Mouse (Mus musculus): ENCODE data around the gene Hmga1.

Gene Hmga1

DNA sequence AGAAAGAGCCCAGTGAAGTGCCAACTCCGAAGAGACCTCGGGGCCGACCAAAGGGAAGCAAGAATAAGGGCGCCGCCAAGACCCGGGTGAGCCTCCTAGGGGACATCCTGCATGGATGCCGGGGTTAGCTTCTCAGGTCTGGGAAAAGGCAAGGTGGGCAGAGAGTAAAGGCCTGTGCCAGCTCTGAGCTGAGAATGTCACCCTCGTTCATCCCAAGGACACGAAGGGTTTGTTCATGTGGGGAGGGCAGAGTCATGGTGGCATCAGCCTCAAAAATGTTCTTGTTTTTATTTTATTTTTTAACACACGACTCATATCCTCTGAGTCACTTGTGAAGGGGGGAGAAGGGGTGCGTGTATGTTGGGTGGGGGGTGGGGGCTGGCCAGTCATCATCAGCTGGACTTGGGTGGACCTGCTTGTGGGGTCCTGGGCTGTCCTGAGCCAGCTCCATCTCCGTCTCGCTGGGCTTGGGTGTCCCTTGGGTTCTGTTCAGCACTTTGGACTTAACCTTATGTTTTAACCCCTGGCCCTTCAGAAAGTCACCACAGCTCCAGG, 4.7 kb downstream of the Hmga1 start:
- no peak for DNase-seq (ENCODE audit: low read depth, low spot score)

DNA sequence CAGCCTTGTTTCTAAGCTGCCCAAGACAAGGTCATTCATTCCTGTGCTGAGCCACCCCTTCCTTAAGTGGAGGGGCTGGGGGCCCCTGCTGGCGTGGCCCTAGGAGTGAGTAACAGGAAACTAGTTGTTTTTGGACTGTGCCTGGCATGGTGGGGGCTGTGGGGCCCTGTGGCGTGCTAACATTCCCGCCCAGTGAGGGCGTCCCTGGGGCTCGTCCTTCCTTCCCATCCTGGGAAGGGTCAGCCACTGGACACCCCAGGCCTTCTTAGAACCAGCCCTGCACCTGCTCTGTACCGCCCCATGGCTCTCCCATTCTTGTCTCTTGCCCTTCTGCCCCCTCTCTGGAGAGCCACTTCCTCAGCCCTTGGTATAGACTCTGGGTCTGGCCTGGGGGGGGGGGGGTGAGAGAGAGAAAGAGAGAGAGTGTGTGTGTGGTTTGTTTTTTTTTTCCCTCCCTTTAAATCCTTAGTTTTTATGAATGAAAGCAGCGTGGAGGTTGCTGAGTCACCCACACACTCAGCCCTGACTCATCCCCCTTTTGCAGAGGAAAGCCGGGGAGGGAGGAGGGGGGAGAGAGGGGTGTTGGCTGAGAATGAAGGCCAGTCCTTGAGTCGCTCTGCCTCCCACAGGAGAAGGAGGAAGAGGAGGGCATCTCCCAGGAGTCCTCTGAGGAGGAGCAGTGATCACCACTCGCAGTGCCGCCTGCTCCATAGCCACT, 5.7 kb downstream of the Hmga1 start:
- DNase-seq (ENCODE audit: low read depth, low spot score) = no peak

GRCm38 (mm10) chr17:27563771-27564244, 7.5 kb downstream of the Hmga1 start:
- DNase-seq (ENCODE audit: low read depth, low spot score) = no peak

DNA sequence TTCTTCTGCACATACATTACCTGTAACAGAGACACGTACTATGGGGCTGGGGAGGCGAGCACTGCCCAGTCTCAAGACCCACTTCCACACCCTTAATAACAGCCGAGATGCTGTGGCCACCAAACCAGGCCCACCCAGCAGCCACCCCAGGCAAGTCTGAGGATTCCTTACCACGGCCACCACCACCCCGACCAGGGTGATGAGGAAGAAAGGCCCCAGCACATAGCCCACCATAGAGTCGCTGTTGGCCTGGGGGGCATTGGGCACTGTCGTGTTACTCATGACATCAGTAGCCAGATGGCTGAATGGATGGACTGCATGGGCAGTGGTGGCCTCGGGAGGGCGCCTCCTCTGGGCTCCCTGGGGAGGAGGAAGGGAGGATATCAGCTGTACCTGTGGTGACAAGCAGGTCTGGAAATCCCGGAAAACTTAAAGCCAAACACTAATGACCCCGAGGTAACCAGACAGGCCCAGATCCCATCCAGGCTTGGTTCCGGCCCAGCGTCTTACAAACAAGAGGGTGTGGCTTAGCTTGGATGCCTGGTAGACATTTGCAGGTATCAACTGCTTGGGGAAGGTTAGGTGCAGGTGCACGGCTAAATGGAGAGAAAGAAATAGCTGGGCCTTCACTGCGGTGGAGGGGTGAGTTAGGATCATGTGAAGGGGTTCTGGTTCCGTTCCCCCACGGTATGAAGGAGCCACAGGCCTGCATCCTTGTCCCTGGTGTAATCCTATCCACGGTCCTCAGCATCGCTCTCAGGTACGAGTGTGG, 8.3 kb downstream of the Hmga1 start:
- DNase-seq (ENCODE audit: low read depth, low spot score) = no peak

DNA sequence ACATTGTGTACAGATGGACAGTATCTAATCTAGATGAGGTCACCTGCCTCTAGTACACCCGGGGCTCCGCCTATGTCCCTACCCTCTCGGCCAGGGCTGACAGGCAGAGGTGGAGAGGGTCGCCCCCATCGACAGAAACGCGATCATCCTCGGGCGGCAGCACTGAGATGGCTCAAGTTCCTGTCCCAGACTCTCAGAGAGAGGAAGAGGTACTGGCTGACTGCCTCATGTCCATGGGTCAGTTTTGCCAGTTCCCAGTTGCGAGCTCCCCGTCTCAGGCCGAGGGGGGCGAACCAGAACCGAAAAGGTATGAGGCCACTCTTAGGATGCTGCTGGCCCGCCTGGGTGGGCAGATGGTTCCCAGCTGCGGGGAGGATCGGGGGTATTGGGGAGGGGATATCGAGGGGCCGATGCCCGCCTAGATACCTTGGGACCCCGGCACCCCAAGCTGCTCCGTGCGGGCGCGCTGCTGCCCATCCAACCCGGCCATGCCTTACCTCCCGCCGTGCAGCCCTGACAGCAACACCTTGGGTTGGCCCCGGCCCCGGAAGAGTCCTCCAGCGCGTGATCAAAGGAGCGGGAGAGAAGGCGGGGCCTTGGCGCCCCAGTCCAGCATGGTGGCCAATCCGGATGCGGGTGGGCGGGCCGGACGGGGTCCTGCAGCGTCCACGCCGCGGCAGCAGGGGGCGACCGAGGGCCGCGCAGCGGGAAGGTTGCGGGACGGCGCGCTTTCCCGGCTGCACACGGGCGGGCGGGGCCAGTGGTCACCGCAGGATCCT, 9.1 kb downstream of the Hmga1 start, which contains the start of gene AI413582:
AI413582 (minus strand) TSS at position 594 of the 779 bp plus-strand sequence.
- DNase-seq (ENCODE audit: low read depth, low spot score) = peak; percentile 82

DNA sequence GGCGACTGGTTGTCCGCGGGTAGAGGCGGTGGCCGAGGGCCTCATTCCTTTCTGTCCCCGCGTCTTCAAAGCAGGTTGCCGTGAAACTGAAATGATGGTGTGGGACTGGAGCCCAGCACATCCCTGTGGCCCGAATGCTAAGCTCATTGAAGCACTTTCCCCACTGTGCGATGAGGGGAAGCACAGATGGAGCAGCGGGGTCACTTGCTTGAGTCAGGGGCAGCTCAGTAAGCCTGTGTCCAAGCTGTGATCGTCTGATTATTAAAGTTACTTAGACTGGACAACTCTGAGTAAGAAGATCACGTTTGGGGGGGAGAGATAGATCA, 9.6 kb downstream of the Hmga1 start:
- DNase-seq (ENCODE audit: low read depth, low spot score) = no peak

DNA sequence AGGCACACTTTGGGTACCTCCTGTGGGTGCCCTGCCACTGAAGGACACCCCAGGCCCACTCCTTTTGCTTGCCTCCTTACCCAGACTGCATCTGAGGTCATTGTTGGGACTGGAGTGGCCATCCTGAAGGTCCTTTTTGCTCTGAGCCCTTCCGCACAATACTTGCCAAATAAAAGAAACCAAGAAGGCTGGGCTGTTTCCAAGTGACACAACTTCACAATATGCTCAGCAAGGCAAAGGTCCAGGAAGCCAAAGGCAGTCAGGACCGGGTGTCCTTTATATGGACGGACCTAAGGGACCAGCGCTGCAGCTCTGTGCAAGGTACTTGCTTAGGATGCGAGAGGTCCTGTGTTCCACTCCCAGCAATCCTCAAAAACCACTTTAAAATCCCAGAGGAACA, 11.9 kb downstream of the Hmga1 start:
- no peak for DNase-seq (ENCODE audit: low read depth, low spot score)

GRCm38 (mm10) chr17:27571315-27571714, 15.0 kb downstream of the Hmga1 start:
- no peak for DNase-seq (ENCODE audit: low read depth, low spot score)

DNA sequence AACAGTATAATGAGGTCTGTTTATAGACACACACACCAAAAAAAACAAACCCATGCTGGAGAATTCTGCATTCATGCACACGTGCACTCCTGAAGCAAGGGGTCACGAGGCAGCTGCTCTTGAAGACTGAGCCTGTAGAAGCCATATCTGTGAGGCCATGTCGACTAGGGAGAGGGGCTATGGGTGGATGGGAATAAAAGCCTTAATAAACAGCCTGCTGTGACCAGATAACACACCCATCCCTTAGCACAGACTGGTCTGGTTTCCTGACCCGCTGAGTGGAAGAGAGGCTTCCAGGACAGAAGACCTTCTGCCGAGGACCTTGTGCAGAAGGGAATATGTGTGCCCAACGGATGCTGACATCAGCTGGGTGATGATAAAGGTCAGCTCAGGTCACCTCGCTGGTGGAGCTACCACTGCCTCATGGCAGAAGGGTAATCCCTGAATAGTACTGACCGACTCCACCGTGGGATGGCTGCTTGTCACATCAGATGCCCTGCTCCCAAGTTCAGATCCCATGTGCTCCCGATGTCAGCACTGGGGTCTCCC, 17.5 kb downstream of the Hmga1 start:
- DNase-seq (ENCODE audit: low read depth, low spot score) = no peak

- no peak for DNase-seq (ENCODE audit: low read depth, low spot score)
Measured at GRCm38 (mm10) chr17:27574470-27575115, 18.3 kb downstream of the Hmga1 start.

DNA sequence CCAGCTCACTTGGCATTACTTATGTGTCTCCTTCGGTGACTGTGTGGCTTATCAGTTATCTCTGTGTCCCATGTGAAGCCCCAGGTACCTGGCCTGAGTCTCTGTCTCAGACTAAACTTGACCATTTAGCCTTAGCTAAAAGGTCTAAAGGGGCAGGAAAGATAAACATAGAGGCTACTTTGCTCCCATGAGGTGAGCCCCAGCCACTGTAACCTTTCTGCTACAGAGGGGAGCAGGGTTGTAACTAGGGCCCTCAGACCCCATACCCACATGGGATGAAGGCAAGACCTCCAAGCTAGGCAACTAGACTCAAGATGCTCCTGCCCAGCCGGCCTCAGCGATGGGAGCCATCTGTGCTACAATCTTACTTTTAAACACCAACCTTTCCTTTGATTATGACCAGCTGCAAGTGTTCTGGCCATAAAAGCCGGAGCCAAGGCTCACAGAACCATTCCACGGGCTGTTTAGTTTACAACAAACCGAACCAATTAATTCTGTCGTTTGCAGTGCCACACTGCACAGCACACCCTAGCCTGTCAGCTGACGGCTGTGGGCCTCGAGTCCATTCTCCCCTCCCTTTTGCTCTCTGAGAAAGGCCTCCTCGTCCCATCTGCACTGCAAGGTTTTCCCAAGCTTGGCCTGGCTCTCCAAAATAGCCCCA, 18.9 kb downstream of the Hmga1 start:
- no peak for DNase-seq (ENCODE audit: low read depth, low spot score)

GRCm38 (mm10) chr17:27576056-27576455, 19.8 kb downstream of the Hmga1 start:
- no peak for DNase-seq (ENCODE audit: low read depth, low spot score)

DNA sequence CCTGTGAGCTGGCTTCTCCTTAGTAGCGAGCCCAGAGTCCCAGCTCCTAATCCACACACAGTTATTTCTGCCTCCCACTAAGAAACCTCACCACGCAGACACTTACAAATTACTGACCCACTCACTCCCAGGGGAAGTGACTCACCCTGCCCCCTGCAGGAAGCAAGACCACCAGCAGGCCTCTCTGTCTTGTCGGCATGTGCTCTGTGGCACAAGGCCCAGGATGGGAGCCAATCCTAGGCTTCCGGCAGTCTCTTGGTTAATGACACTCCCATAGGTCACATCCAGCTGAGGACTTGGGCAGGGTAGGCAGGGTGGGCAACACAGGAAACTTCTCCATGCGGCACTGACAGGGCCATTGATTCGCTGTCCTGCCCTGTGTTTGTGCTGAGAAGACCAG, 21.2 kb downstream of the Hmga1 start:
- no peak for DNase-seq (ENCODE audit: low read depth, low spot score)

GRCm38 (mm10) chr17:27578487-27578886, 22.2 kb downstream of the Hmga1 start:
- no peak for DNase-seq (ENCODE audit: low read depth, low spot score)

DNA sequence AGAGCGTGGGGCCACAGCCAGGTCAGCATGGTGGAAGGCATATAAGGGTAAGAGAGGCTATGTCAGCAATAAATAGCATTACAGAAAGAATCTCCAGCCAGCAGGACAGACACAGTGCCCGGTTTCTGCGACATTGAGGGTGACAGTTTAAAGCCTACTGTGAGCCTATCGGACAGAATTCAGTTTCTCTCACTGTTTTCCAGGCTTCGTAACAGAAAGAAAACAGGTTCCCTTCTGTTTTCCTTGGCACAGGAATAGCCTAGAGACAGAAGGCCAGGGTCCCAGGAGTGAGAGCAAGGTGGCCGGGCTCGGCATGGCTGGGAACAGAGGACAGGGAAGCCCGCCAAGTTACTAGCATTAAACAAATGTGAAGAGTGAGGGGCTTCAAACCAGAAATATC, 23.5 kb downstream of the Hmga1 start:
- no peak for DNase-seq (ENCODE audit: low read depth, low spot score)

DNA sequence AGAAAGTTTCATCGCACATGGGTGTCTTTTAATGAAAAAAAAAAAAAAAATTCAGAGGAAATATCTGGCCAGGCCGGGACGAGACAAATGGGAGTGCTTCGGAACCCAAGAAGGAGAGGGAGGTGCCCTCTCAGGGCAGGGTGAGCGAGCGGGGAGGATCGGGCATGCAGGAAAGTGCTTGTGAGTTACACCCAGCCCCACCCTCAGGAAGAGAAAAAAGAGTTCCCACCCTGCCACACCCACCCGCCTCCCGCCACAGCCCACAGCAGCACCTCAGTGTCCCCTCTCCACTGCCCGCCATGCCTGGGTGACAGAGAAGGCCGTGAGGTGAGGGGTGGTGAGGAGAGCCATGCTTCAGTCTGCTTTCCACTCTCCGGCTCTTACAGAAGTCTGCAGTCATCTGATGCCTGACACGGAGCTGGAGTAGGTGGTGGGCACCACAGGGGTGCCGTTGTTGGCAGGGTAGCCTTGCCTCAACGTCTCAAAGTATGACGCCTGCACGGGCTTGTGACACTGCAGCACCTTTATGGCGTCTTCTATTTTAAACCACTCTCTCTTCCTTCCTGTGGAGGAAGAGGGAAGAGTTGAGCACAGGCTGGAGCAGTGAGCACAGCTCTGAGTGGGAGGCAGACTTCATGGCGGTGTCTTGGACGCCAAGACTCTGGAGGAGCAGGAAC, 24.2 kb downstream of the Hmga1 start:
- no peak for DNase-seq (ENCODE audit: low read depth, low spot score)

DNA sequence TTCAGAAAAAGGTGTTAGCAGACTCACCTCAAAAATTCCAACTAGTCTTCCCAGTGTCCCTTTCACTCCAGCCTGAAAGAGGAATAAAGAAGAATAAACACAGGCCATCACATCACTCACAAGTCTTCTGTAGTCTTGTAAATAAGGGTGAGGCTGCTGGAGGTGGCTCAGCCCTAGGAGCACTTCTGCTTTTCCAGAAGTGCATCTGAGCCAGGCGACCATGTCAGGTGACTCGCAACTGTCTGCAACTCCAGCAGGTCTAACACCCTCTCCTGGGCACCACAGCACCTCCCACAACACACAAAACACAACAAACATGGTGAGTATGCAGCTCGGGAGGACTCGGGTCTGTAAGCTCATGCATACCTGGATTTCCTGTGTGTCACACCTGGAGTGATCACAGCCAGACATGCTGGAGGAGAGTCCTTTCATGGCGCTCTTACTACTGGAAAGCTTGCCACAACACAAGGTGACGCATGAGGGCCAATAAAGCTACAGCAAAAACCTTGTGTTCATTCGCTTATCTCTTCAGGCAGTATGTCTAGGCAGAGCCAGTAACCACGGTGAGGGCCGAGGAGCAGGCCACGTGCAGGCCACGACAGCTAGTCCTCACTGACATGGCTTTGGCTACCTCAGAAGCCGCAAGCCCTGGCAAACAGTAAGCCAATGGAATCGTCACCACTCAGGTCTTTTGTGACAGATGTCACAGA, 27.0 kb downstream of the Hmga1 start:
- DNase-seq (ENCODE audit: low read depth, low spot score) = no peak

DNA sequence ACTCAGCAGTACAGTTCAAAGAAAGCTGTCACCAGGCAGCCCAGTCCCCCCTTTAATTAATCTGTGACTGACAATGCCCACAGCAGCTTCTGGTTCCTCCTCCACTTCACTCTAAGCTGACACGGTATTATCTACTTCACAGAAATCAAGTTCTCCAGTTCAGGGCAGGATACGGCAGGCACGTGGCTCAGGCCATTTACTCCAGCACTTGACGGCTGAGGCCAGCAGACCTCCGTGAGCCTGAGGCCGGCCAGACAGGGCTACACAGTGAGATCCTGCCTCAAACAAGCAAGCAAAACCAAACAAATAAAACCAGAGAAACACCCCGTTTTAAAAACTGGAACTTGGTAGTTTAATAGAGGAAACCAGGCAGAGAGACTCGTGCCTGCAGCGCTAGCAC, 30.4 kb downstream of the Hmga1 start:
- no peak for DNase-seq (ENCODE audit: low read depth, low spot score)

DNA sequence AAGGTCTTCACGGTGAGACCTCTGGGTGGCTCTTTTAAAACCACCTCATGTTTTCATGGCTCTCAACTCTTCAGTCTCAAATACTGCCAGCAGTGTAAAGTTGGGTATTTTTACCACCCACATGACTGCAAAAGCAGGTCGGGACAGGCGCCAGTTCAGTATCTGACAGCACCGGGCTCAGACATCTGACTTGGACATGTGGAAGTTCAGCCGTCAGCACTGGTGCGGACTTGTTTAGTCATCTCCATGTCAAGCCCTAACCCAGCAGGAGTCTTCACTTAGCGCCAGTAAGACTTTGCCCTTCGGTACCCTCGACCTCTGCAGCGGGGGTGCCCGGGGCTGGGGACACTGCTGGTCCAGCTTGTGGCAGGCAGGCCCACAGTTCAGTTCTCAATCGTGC, 31.0 kb downstream of the Hmga1 start:
- no peak for DNase-seq (ENCODE audit: low read depth, low spot score)

- DNase-seq (ENCODE audit: low read depth, low spot score) = no peak
Measured at GRCm38 (mm10) chr17:27588231-27588630, 31.9 kb downstream of the Hmga1 start.
